Mouse (Mus musculus): ENCODE data around the gene 3110082J24Rik. TPM values are rescaled to one million over a fixed set of nuclear protein-coding genes. Genes with fewer than 3 reads are reported as not detected.
"Not testable (repeated sequence)": the region's sequence is repeated elsewhere in the genome, so short reads cannot be mapped to it uniquely, and the experiment has no call there.

The 3110082J24Rik gene
- polyA plus RNA-seq, 1 experiment from 2014 or later: not detected

DNA sequence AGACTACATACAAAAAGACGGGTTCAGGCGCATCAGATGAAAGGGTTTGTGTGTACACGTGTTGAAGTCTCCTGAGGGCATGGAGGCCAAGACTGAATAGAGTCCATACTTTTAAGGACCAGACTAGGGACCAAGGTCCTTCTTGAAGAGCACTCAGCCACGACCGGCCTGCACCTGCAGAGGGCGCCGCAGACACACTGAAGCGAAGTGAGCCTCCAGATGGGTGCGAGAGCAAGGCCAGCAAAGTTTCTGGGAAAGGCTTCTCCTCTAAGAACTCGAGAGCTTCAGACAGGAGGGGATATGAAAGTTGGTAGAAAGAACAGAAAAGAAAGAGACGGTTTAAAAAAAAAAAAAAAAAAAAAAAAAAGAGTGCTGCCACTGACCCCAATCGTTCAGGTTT is 1.5 kb downstream of the 3110082J24Rik start:
- no peaks in the 10 kb centered on the region for H3K36me3 ChIP-seq
- H3K9me3 ChIP-seq (replicated peaks): 0 out of 2 replicates have a peak, but pooled peaks cover 14% of the 10 kb centered on the region
- peaks cover 70% of the 10 kb centered on the region for H3K27me3 ChIP-seq (replicated peaks)
- peaks cover 9% of the 10 kb centered on the region; the same call in 1 of the 2 replicates for H3K4me1 ChIP-seq
- WGBS (ENCODE audit: insufficient replicate concordance): 3% methylated on average over 12 of the region's 12 CpGs
- H3K9ac ChIP-seq: no peak overlapping the region
- no peak overlapping the region for H3K27ac ChIP-seq
- peak overlapping the region; percentile 44; the same call in 1 of the 2 replicates for H3K4me3 ChIP-seq
- peak overlapping the region; percentile 67; the same call in 1 of the 2 replicates for H3K4me2 ChIP-seq
- no peak for ATAC-seq

DNA sequence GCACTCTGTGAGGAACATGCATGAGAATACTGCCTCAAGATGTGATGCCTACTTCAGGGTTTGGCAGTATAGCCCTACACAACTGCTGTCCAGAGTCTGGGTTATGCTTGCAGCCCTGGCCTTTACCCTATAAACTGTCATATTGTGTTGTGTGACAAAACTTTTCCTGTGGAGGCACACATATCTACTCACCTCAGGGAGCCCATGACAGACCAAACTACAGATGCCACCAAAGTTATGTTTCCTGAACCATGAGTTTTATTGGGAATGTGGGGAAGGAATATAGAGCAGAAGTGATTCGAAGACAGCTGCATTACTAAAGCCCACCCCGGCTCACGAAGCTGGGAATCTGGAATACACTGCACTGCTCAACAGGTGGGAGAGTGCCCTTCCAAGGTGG is 2.5 kb downstream of the 3110082J24Rik start:
- H3K27me3 ChIP-seq (replicated peaks): peaks cover 62% of the 10 kb centered on the region
- no peak overlapping the region for H3K4me3 ChIP-seq
- H3K4me2 ChIP-seq: no peak overlapping the region
- no peak overlapping the region for H3K27ac ChIP-seq
- no peaks in the 10 kb centered on the region for H3K36me3 ChIP-seq
- 66% methylated on average over 3 of the region's 3 CpGs for WGBS (ENCODE audit: insufficient replicate concordance)
- 0 out of 2 replicates have a peak, but pooled peaks cover 14% of the 10 kb centered on the region for H3K9me3 ChIP-seq (replicated peaks)
- no peak for ATAC-seq
- no peak overlapping the region for H3K9ac ChIP-seq
- H3K4me1 ChIP-seq: peaks cover 9% of the 10 kb centered on the region; the same call in 1 of the 2 replicates

DNA sequence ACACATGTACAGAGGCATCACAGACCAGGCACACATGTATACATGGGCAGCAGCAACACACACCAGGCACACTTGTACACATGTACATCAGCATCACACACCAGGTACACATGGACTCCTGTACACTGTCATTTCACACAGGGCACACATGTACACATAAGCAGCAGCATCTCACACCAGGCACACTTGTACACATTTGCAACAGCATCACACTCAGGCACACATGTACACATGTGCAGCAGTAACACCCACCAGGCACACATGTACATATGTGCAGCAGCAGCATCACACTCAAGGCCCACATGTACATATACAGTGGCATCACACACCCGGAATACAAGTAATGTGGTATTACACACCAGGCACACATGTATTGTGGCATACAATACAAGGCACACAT is 7.6 kb downstream of the 3110082J24Rik start:
- no peaks in the 10 kb centered on the region for H3K36me3 ChIP-seq
- no peak overlapping the region for H3K27ac ChIP-seq
- 0 out of 2 replicates have a peak, but pooled peaks cover 14% of the 10 kb centered on the region for H3K9me3 ChIP-seq (replicated peaks)
- peaks cover 11% of the 10 kb centered on the region for H3K27me3 ChIP-seq (replicated peaks)
- H3K4me1 ChIP-seq: no peaks in the 10 kb centered on the region
- H3K4me3 ChIP-seq: no peak overlapping the region
- 62% methylated on average over 1 of the region's 1 CpGs for WGBS (ENCODE audit: insufficient replicate concordance)
- no peak overlapping the region for H3K9ac ChIP-seq
- no peak for ATAC-seq
- no peak overlapping the region for H3K4me2 ChIP-seq

DNA sequence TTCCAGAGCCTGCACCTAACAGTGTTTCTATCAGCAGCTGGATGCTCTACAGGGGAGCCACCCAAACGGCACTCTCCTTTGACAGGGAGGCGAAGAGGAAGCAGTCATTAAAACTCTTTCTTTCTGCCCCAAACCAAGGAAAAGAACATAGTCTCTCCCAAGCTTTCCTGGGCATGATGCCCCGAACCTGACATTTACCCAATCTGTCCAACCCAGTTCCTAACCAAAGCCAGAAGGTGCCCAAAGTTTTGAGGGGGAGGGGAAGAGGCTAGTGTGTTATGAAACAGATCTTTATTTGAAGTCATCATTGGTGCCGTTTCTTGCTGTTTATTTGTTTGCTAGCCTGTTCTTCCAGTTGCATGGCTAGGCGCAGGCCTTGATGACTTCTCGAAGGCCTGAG is 10.2 kb downstream of the 3110082J24Rik start:
- no peaks in the 10 kb centered on the region for H3K4me1 ChIP-seq
- no peaks in the 10 kb centered on the region for H3K27me3 ChIP-seq (replicated peaks)
- no peaks in the 10 kb centered on the region for H3K36me3 ChIP-seq
- no peak overlapping the region for H3K27ac ChIP-seq
- 51% methylated on average over 6 of the region's 6 CpGs for WGBS (ENCODE audit: insufficient replicate concordance)
- H3K9me3 ChIP-seq (replicated peaks): 0 out of 2 replicates have a peak, but pooled peaks cover 6% of the 10 kb centered on the region
- no peak for ATAC-seq
- H3K4me2 ChIP-seq: no peak overlapping the region
- no peak overlapping the region for H3K9ac ChIP-seq
- no peak overlapping the region for H3K4me3 ChIP-seq

DNA sequence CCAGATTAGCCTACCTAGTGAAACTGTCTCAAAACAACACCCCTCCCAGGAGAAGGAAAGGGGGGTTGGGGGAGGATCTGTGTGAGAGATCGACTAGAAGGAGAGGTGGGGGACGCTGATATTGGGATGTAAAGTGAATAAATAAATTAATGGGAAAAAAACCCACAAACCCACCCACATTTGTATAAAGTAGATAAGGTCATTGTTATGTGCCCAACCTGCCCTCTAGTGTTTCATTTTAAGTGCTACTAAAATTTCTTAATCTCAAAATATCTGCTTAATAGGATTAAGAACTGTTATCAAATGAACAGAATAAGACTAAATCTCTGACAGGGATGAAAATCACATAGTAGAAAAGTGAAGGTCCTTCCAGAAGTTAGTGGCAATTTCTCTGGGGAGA is 11.5 kb downstream of the 3110082J24Rik start:
- no peaks in the 10 kb centered on the region for H3K4me1 ChIP-seq
- H3K27me3 ChIP-seq (replicated peaks): no peaks in the 10 kb centered on the region
- H3K9me3 ChIP-seq (replicated peaks): no peaks in the 10 kb centered on the region
- H3K4me3 ChIP-seq: no peak overlapping the region
- 46% methylated on average over 2 of the region's 2 CpGs for WGBS (ENCODE audit: insufficient replicate concordance)
- H3K36me3 ChIP-seq: no peaks in the 10 kb centered on the region
- no peak overlapping the region for H3K4me2 ChIP-seq
- no peak overlapping the region for H3K9ac ChIP-seq
- no peak overlapping the region for H3K27ac ChIP-seq
- ATAC-seq: no peak

DNA sequence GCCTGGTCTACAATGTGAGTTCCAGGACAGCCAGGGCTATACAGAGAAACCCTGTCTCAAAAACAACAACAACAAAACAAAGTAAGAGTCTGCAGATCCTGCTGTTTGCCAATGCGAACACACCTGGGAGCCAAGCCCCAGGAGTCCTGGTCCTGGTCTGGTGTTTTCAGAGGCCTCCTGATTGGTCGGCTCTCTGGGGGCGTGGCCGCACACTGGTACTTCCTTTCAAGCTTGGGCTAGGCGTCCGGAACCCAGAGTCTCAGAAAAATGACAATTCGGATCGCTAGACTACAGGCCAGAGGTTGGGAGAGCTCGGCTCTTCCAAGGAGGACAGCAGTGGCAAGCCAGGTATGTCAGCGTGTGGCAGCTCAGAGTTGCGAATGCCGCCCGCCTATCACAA is 13.2 kb downstream of the 3110082J24Rik start:
- no peaks in the 10 kb centered on the region for H3K27me3 ChIP-seq (replicated peaks)
- no peak for ATAC-seq
- no peaks in the 10 kb centered on the region for H3K4me1 ChIP-seq
- no peak overlapping the region for H3K27ac ChIP-seq
- WGBS (ENCODE audit: insufficient replicate concordance): 44% methylated on average over 13 of the region's 13 CpGs
- no peaks in the 10 kb centered on the region for H3K9me3 ChIP-seq (replicated peaks)
- H3K9ac ChIP-seq: no peak overlapping the region
- H3K4me3 ChIP-seq: peak overlapping the region; percentile 17; the same call in 1 of the 2 replicates
- H3K36me3 ChIP-seq: no peaks in the 10 kb centered on the region
- peak overlapping the region; percentile 45 for H3K4me2 ChIP-seq

DNA sequence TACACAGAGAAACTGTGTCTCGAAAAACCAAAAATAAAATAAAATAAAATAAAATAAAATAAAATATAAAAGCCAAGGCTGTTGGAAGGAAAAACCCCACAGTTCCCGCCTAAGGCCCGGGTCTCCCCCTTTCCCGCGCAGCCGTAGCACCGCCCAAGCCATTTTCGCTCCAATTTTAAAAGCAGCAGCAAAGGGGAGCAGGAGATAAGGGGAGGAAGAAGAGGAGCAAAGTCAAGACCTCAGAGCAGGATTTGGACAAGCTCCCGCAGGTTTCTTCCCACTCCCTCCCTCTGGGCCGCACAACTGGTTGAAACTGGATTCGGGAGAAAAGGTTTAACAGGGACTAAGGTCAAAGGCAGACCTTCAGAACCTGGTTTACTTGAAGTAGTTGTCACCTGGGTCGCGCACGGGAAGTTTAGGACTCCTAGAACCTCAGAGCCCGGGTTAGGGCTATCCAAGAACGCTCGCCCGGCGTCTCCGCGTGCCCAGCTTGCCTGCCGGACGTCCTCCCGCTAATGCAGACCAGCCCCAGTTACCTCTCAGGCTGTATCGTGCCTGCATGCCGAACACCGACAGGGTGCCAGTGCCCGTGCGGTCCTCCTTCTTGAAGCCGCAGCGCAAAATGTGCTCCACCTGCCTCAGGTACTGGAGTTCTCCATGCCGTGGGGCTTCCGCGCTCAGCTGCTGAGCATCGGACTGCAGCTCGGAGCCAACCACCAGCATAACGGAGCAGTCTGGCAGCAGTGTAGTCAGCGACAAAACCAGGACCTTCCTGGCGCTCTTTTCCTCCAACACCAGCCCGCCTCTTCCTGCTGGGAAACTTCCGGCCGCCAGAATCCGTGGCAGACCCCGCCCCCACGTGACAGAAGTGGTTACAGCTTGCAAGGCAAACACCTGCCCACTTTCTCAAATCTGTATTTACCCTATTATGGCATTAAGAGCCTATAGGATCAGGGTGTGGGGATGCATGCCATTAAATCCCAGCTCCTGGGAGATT is 32.8 kb downstream of the 3110082J24Rik start, which contains the start of gene Tyms:
Gene Tyms (minus strand): TSS at position 793 of the 997 bp plus-strand sequence.
- no peaks in the 10 kb centered on the region for H3K27me3 ChIP-seq (replicated peaks)
- peak within 1 kb of the TSS; percentile 85 for H3K27ac ChIP-seq
- peak within 1 kb of the TSS; percentile 76 for H3K4me2 ChIP-seq
- peaks cover 21% of the 10 kb centered on the region for H3K4me1 ChIP-seq
- peak within 1 kb of the TSS; percentile 89 for H3K4me3 ChIP-seq
- peak within 1 kb of the TSS; percentile 91 for H3K9ac ChIP-seq
- ATAC-seq: peak; percentile 89
- H3K36me3 ChIP-seq: peaks cover 40% of the 10 kb centered on the region
- WGBS (ENCODE audit: insufficient replicate concordance): under 1% methylated on average over 45 of the region's 45 CpGs
- H3K9me3 ChIP-seq (replicated peaks): no peaks in the 10 kb centered on the region

DNA sequence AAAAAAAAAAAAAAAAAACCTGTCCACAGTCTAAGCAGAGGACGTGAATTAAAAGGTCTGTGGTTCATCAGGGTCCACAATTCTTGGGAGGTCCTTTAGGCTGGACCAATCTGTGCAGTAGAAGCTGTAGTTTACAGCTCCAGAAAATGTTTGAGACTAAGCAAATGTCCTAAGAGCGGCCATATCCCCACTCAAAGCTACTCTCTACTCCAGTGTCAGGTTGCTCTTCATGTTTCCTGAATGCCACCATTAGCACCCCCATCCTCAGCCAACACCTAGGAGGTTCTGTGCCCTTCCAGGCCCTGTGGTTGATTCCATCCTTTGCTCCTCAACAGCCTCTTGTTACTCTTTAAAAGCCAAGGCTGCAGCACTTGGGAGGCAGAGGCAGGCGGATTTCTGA is 33.5 kb downstream of the 3110082J24Rik start:
- Histone ChIP-seq H3K4me2 (peak overlapping the region; percentile 76), H3K4me3 (peak overlapping the region; percentile 89), H3K9ac (peak overlapping the region; percentile 91), H3K9me3 (replicated peaks) (no peaks in the 10 kb centered on the region), H3K36me3 (peaks cover 47% of the 10 kb centered on the region), H3K4me1 (peaks cover 21% of the 10 kb centered on the region), H3K27ac (peak overlapping the region; percentile 46; the same call in 1 of the 2 replicates), H3K27me3 (replicated peaks) (no peaks in the 10 kb centered on the region)
- ATAC-seq: peak; percentile 24; the same call in 1 of the 2 replicates
- WGBS (ENCODE audit: insufficient replicate concordance): 28% methylated on average over 3 of the region's 3 CpGs

DNA sequence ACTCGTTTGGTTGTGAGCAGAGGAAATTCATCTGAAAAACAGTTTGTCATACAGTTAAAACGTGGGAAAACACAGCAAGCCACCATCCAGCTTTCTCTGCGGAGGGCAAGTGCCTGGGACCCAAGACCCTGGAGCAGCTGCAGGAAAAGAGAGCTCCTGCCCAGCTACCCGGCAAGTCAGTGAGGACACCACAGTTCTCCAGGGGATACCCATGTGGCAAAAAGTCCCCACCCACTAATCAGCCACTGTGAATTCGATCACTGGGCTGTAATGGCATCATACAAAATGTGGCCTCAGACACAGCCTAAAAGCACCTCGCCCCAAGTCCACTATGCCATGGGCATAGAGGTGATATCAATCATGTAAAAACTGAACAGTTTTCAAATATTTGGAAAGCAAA is 34.2 kb downstream of the 3110082J24Rik start:
- no peak for ATAC-seq
- H3K4me3 ChIP-seq: peak overlapping the region; percentile 89
- no peaks in the 10 kb centered on the region for H3K9me3 ChIP-seq (replicated peaks)
- 64% methylated on average over 6 of the region's 6 CpGs for WGBS (ENCODE audit: insufficient replicate concordance)
- peaks cover 21% of the 10 kb centered on the region for H3K4me1 ChIP-seq
- H3K9ac ChIP-seq: peak overlapping the region; percentile 91
- H3K27me3 ChIP-seq (replicated peaks): no peaks in the 10 kb centered on the region
- no peak overlapping the region for H3K27ac ChIP-seq
- H3K36me3 ChIP-seq: peaks cover 54% of the 10 kb centered on the region
- peak overlapping the region; percentile 76 for H3K4me2 ChIP-seq

DNA sequence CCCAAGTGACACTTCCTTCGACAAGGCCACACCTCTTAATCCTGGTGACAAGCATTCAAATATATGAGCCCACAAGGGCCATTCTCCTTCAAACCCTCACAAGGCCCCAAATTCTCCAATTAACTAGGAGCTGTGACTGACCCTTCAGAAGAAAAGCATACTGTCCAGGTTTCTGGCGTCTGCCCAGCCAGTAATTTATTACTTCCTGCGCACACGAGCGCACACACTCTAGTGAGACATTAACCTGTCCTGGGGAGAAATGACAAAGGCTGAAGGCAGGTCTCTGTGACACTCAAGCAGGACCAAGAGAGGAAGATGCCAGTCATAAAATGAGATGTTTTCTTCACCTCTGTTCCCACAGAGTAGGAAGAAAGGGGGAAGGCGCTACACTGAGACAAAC is 38.2 kb downstream of the 3110082J24Rik start:
- H3K36me3 ChIP-seq: peaks cover 91% of the 10 kb centered on the region
- ATAC-seq: no peak
- H3K9me3 ChIP-seq (replicated peaks): no peaks in the 10 kb centered on the region
- H3K4me3 ChIP-seq: no peak overlapping the region
- no peak overlapping the region for H3K9ac ChIP-seq
- H3K4me1 ChIP-seq: peaks cover 15% of the 10 kb centered on the region
- H3K4me2 ChIP-seq: no peak overlapping the region
- no peaks in the 10 kb centered on the region for H3K27me3 ChIP-seq (replicated peaks)
- H3K27ac ChIP-seq: no peak overlapping the region
- WGBS (ENCODE audit: insufficient replicate concordance): 77% methylated on average over 6 of the region's 6 CpGs

DNA sequence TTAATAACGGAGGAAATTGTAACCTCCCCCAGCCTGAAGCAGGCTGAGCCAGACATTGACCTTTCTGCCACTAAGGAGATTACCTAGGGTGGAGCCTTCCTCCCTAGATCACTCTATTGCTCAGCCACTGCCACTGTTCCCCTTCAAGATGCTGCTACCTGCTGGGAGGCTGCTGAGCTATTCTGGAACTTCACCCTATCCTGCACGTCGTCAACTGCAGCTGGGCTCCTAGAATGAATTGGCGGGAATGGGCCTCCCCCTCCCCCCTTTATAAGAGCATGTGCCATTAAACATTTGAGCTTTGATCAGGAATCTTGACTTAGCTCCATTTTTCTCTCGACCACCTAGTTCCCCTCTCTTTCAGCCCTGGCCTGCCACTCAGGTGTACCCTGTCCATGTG is 46.3 kb downstream of the 3110082J24Rik start:
- H3K27me3 ChIP-seq (replicated peaks); H3K4me3 ChIP-seq; H3K9ac ChIP-seq; H3K4me1 ChIP-seq; ATAC-seq; H3K27ac ChIP-seq; H3K9me3 ChIP-seq (replicated peaks); H3K4me2 ChIP-seq: not testable (repeated sequence)
- 74% methylated on average over 5 of the region's 5 CpGs for WGBS (ENCODE audit: insufficient replicate concordance)
- peaks cover 60% of the 10 kb centered on the region for H3K36me3 ChIP-seq

DNA sequence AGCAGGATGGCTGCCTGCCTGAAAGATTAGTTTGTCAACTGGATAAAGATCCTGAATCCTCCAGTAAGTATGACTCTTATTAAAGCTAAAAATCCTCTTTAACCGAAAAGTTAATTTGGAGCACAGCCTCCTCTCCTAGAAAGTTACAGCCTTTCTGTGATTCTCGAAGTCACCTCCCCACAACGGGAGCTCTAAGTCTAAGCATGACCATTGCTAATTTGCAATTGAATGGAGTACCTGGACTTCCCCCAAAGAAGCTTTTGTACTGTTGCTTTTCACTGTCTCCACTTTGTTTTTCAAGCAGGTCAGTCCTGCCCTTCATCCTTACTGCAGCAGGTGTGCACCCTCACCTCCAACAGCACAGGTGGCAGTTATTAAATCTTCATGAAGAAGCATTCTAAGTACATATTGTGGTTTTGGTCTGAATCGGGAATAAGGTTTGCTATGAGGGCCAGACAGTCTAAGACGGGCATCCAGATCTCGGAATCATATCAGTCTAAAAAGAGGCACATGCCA is 47.6 kb downstream of the 3110082J24Rik start:
- H3K4me3 ChIP-seq: no peak overlapping the region
- no peaks in the 10 kb centered on the region for H3K4me1 ChIP-seq
- ATAC-seq: no peak
- WGBS (ENCODE audit: insufficient replicate concordance): 84% methylated on average over 6 of the region's 6 CpGs
- no peak overlapping the region for H3K27ac ChIP-seq
- H3K27me3 ChIP-seq (replicated peaks): no peaks in the 10 kb centered on the region
- H3K9ac ChIP-seq: no peak overlapping the region
- H3K4me2 ChIP-seq: no peak overlapping the region
- no peaks in the 10 kb centered on the region for H3K9me3 ChIP-seq (replicated peaks)
- H3K36me3 ChIP-seq: peaks cover 47% of the 10 kb centered on the region

Measured in liver, embryonic 12.5 days (tissue).